In the genomic region with DNA sequence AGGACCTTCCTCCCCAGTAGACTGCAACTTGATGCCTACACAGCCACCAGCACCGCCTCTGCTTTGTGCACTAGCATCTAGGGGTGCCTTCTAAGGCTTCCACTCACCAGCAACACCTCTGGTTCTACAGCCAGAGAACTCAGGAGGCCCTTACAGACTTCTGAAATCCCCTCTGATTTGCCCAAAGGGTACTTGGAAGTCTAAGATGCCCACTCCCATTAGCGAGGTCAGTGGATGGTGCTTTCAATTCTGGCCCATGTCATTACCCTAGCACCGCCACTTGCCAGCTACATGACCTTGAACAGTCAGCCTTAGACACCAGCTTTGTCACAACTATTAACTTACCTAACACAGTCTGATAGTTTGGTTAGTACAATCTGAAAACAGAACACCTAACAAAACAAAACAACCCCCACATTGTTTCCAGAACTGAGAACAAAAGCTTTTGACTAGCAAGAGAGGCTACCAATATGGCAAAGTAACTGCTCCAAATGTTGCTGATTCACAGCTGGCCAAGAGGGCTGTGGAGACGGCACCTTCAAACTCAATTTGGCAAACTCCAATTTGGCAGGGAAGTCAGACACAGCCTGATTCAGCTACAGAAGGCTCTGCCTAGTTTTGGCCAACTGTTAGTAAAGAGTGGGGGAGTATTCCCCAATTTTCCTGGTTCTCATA, we compare ENCODE assay signal across 11 mouse cellular contexts. TPM values are rescaled to one million over a fixed set of nuclear protein-coding genes. Genes with fewer than 3 reads are reported as not detected.
DNase-seq lines count a peak whose midpoint lies in the region; ATAC-seq and TF ChIP-seq lines count a peak whose summit lies in the region.
"Had no signal": no experiment of that assay in that cellular context is flagged by ENCODE, and none has a peak within 500 bp of the region (broad histone marks: within the 10 kb centered on the region; RNA-seq: fewer than 3 reads in every experiment).

No protein-coding gene starts in this region.

- ATAC-seq in CD4-positive, CD25-positive, alpha-beta regulatory T cell, adult 4 months: peak; percentile 24
- no peak for ATAC-seq in heart, embryonic 15.5 days (replicated peaks; ENCODE audit: insufficient number of reproducible peaks, insufficient read depth, low FRiP score, low read depth)
- no peak for ATAC-seq in inflammation-experienced regulatory T-cells, adult 6 months
- ATAC-seq: lung, postnatal 0 days; Patski had no signal

- peaks cover 32% of the 10 kb centered on the region for H3K36me3 ChIP-seq in kidney, adult 2 months (ENCODE audit: control insufficient read depth, insufficient read depth, low read length)
- peaks cover 16% of the 10 kb centered on the region for H3K36me3 ChIP-seq in heart, embryonic 15.5 days

- TF ChIP-seq POLR2A in kidney, adult 2 months (IDR thresholded peaks at IDR 0.05; ENCODE audit: low read depth, low read length): no peak

- no peaks in the 10 kb centered on the region for H3K9me3 ChIP-seq in heart, embryonic 15.5 days (replicated peaks)
- H3K9me3 ChIP-seq: hindbrain, embryonic 15.5 days had no signal

- WGBS in kidney, adult 2 months: 38% methylated on average over 4 of the region's 4 CpGs
- WGBS in heart, embryonic 15.5 days: 44% methylated on average over 4 of the region's 4 CpGs

- TF ChIP-seq CTCF in kidney, adult 2 months (conservative IDR thresholded peaks at IDR 0.05; ENCODE audit: insufficient read depth, insufficient read length, low read depth, low read length): no peak

- H3K9ac ChIP-seq in heart, embryonic 15.5 days: peak overlapping the region; percentile 39
- H3K9ac ChIP-seq: hindbrain, embryonic 15.5 days had no signal

- peak overlapping the region; percentile 61 for H3K27ac ChIP-seq in kidney, adult 2 months (ENCODE audit: insufficient read depth, low read depth, low read length)
- H3K27ac ChIP-seq in heart, embryonic 15.5 days: peak overlapping the region; percentile 100
- H3K27ac ChIP-seq: hindbrain, embryonic 15.5 days had no signal

- DNase-seq in cerebellum, adult 11-12 months: peak; percentile 32
- no peak for DNase-seq in cerebellum, postnatal 36 days
- DNase-seq in kidney, adult 2 months: peak; percentile 48
- DNase-seq in kidney, postnatal 14 days: no peak
- DNase-seq in left cerebral cortex, adult 8-10 months (ENCODE audit: low spot score in 2 of 2): no peak

- H3K4me2 ChIP-seq in heart, embryonic 15.5 days: peak overlapping the region; percentile 91

- peak overlapping the region; percentile 26 for H3K4me3 ChIP-seq in kidney, adult 2 months (ENCODE audit: insufficient read depth, low read depth, low read length)
- H3K4me3 ChIP-seq in heart, embryonic 15.5 days: peak overlapping the region; percentile 89; the same call in 1 of the 2 replicates
- H3K4me3 ChIP-seq: hindbrain, embryonic 15.5 days had no signal

- peaks cover 33% of the 10 kb centered on the region for H3K4me1 ChIP-seq in kidney, adult 2 months (ENCODE audit: control insufficient read depth, insufficient read depth, low read length)
- peaks cover 92% of the 10 kb centered on the region for H3K4me1 ChIP-seq in heart, embryonic 15.5 days (replicated peaks)

- H3K27me3 ChIP-seq in kidney, adult 2 months (replicated peaks; ENCODE audit: control insufficient read depth, insufficient read depth, low read length): no peaks in the 10 kb centered on the region
- H3K27me3 ChIP-seq in heart, embryonic 15.5 days: no peaks in the 10 kb centered on the region
- H3K27me3 ChIP-seq: hindbrain, embryonic 15.5 days; Patski had no signal

RNA-seq across cellular contexts. Expression of gene Atp1a1, which starts 6.1 kb away (rescaled TPM):
- 2,267 and 2,428 TPM in 2 replicates for polyA plus RNA-seq in kidney, adult 2 months (2012; rRNA removed)
- polyA plus RNA-seq in CD4-positive, CD25-positive, alpha-beta regulatory T cell, adult 4 months (2017; shearing (Covaris generic)): 1 to 10 TPM; 8.7 to 9.2 TPM
- polyA plus RNA-seq in heart, embryonic 15.5 days (2015; fragmentation: Nextera tagmentation; extraction: Ambion mirVana): 270 and 271 TPM in 2 replicates
- polyA plus RNA-seq in inflammation-experienced regulatory T-cells, adult 6 months (2017; shearing (Covaris generic)): 10 to 100 TPM in 2 of 3 experiments, 1 to 10 TPM in 1; 9.7 to 26.3 (median 14.9) TPM
- 100 to 1,000 TPM; 805 to 868 (median 852) TPM for total RNA-seq in left cerebral cortex, adult 8-10 months (2022)

Comparison
In these comparisons a context has a peak if more than half of its experiments do, and no peak if none do; other contexts are left out.
1. DNase-seq: peak in cerebellum, adult 11-12 months (single experiment) and kidney, adult 2 months (single experiment); none in cerebellum, postnatal 36 days (0 of 2), kidney, postnatal 14 days (single experiment) and left cerebral cortex, adult 8-10 months (0 of 2).